Mouse (Mus musculus): ENCODE measurements at regions not wholly inside any gene's neighbourhood (a gene's known extent, or its start where the extent isn't known, plus 50 kb on each side); places are given as distances from the start of the nearest gene placed in this dataset.
A peak's percentile ranks its signal among the peaks of the same experiment; 100 is the strongest.
"Not testable (repeated sequence)": the region's sequence is repeated elsewhere in the genome, so short reads cannot be mapped to it uniquely, and the experiment has no call there.

- no peak for DNase-seq (ENCODE audit: low spot score in 2 of 2)
Measured at GRCm38 (mm10) chr13:70198638-70199037, 396.4 kb downstream of the Med10 start.

- no peak for DNase-seq (ENCODE audit: low spot score in 2 of 2)
Measured at GRCm38 (mm10) chr13:70199087-70199486, 396.9 kb downstream of the Med10 start.

GRCm38 (mm10) chr13:70205334-70205733 lies 403.1 kb downstream of the Med10 start:
- no peak for DNase-seq (ENCODE audit: low spot score in 2 of 2)

GRCm38 (mm10) chr13:70210158-70210557 lies 408.0 kb downstream of the Med10 start:
- no peak for DNase-seq (ENCODE audit: low spot score in 2 of 2)

- DNase-seq (ENCODE audit: low spot score in 2 of 2): no peak
Measured at GRCm38 (mm10) chr13:70213017-70213416, 410.8 kb downstream of the Med10 start.

- DNase-seq (ENCODE audit: low spot score in 2 of 2): no peak
Measured at GRCm38 (mm10) chr13:70213622-70214021, 411.4 kb downstream of the Med10 start.

- no peak for DNase-seq (ENCODE audit: low spot score in 2 of 2)
Measured at GRCm38 (mm10) chr13:70214022-70214654, 411.9 kb downstream of the Med10 start.

- no peak for DNase-seq (ENCODE audit: low spot score in 2 of 2)
Measured at GRCm38 (mm10) chr13:70216134-70216533, 413.9 kb downstream of the Med10 start.

- DNase-seq (ENCODE audit: low spot score in 2 of 2): no peak
Measured at GRCm38 (mm10) chr13:70217429-70218133, 415.4 kb downstream of the Med10 start.

GRCm38 (mm10) chr13:70223485-70223884 lies 413.9 kb downstream of the Ice1 start:
- DNase-seq (ENCODE audit: low spot score in 2 of 2): no peak

- DNase-seq (ENCODE audit: low spot score in 2 of 2): no peak
Measured at GRCm38 (mm10) chr13:70227167-70227566, 410.3 kb downstream of the Ice1 start.

GRCm38 (mm10) chr13:70233896-70234799 lies 403.3 kb downstream of the Ice1 start:
- peak; percentile 44 to 78 for DNase-seq (ENCODE audit: low spot score in 2 of 2)

GRCm38 (mm10) chr13:70243598-70244157 lies 393.8 kb downstream of the Ice1 start:
- no peak for DNase-seq (ENCODE audit: low spot score in 2 of 2)

- DNase-seq (ENCODE audit: low spot score in 2 of 2): no peak
Measured at GRCm38 (mm10) chr13:70260003-70260496, 377.4 kb downstream of the Ice1 start.

GRCm38 (mm10) chr13:70263654-70264053 lies 373.8 kb downstream of the Ice1 start:
- DNase-seq (ENCODE audit: low spot score in 2 of 2): no peak

GRCm38 (mm10) chr13:70276884-70277378 lies 360.5 kb downstream of the Ice1 start:
- not testable (repeated sequence) for DNase-seq (ENCODE audit: low spot score in 2 of 2)

- peak; percentile 61 to 78 for DNase-seq (ENCODE audit: low spot score in 2 of 2)
Measured at GRCm38 (mm10) chr13:70277667-70278591, 359.5 kb downstream of the Ice1 start.

- DNase-seq (ENCODE audit: low spot score in 2 of 2): no peak
Measured at GRCm38 (mm10) chr13:70281051-70281847, 356.2 kb downstream of the Ice1 start.

GRCm38 (mm10) chr13:70282731-70283130 lies 354.7 kb downstream of the Ice1 start:
- no peak for DNase-seq (ENCODE audit: low spot score in 2 of 2)

GRCm38 (mm10) chr13:70283231-70283630 lies 354.2 kb downstream of the Ice1 start:
- DNase-seq (ENCODE audit: low spot score in 2 of 2): no peak
